Mouse (Mus musculus): Measurements from ENCODE around the gene Hhat.

DNA sequence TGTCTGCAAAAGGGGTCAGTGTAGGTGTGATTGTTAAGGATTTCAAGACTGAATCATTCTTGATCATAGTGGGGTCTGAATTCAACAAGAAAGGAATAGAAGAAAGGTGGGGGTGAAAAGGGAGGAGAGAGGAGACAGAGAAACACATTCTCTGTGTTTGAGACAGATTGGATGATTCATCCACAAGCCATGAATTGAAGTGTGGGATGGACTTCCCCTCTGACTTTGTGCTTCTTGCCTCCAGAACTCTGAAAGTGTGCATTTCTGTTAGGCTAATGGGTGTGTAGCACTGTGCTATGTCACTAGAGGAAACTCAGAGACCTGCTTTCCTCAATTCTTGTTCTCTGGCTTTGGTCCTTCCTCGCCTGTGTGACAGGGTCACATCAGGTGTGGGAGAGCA, 15.2 kb upstream of the Hhat start:
- no peak for TF ChIP-seq EP300 (IDR thresholded peaks at IDR 0.05; ENCODE audit: insufficient read depth, low read depth, low read length)
- TF ChIP-seq CTCF (IDR thresholded peaks at IDR 0.05; ENCODE audit: low read depth, low read length), result no peak
- TF ChIP-seq POLR2A (IDR thresholded peaks at IDR 0.05; ENCODE audit: insufficient read depth, low read length), result no peak

All from ES-Bruce4 (cell line).